Comparison of ENCODE assay signal across 7 mouse cellular contexts in genomic region chrX:72655789-72656188, GRCm38 (mm10). TPM values are rescaled to one million over a fixed set of nuclear protein-coding genes. Genes with fewer than 3 reads are reported as not detected.
DNase-seq lines count a peak whose midpoint lies in the region; ATAC-seq and TF ChIP-seq lines count a peak whose summit lies in the region.

No protein-coding gene starts in this region.

- no peak for ATAC-seq in lung, embryonic 16.5 days (ENCODE audit: low read depth)
- ATAC-seq in forebrain, postnatal 0 days: peak; percentile 85
- ATAC-seq in stomach, embryonic 15.5 days (ENCODE audit: insufficient read depth, low FRiP score, low read depth): no peak

- no peak for TF ChIP-seq CTCF in forebrain, postnatal 0 days (IDR thresholded peaks at IDR 0.05; ENCODE audit: low read depth)

- no peaks in the 10 kb centered on the region for H3K4me1 ChIP-seq in lung, embryonic 16.5 days (replicated peaks; ENCODE audit: control insufficient read depth, insufficient read depth, low read length)
- no peaks in the 10 kb centered on the region for H3K4me1 ChIP-seq in forebrain, postnatal 0 days (ENCODE audit: insufficient read depth)
- H3K4me1 ChIP-seq in stomach, embryonic 15.5 days: no peaks in the 10 kb centered on the region

- DNase-seq in lung, postnatal 36 days: no peak
- DNase-seq in forebrain, postnatal 0 days: peak; percentile 56
- peak; percentile 12 for DNase-seq in mesoderm, embryonic 11.5 days (ENCODE audit: low read depth, low spot score)
- DNase-seq in yolk sac, embryonic 10.5 days (ENCODE audit: low spot score): no peak
- no peak for DNase-seq in urinary bladder, postnatal 25 days (ENCODE audit: low spot score)

- H3K9ac ChIP-seq in lung, embryonic 16.5 days (ENCODE audit: low read length): no peak overlapping the region
- peak overlapping the region; percentile 43 for H3K9ac ChIP-seq in forebrain, postnatal 0 days
- H3K9ac ChIP-seq in stomach, embryonic 15.5 days: no peak overlapping the region

- H3K4me3 ChIP-seq in lung, embryonic 16.5 days (ENCODE audit: low read length): peak overlapping the region; percentile 18; the same call in 1 of the 2 replicates
- H3K4me3 ChIP-seq in forebrain, postnatal 0 days (ENCODE audit: low read depth, low read length): peak overlapping the region; percentile 36
- H3K4me3 ChIP-seq in stomach, embryonic 15.5 days (replicated peaks): peak overlapping the region; percentile 28

- H3K27ac ChIP-seq in lung, embryonic 16.5 days (ENCODE audit: low read length): no peak overlapping the region
- H3K27ac ChIP-seq in forebrain, postnatal 0 days (ENCODE audit: low read depth, low read length): peak overlapping the region; percentile 52; the same call in 1 of the 2 replicates
- H3K27ac ChIP-seq in stomach, embryonic 15.5 days: no peak overlapping the region

- H3K9me3 ChIP-seq in lung, embryonic 16.5 days (ENCODE audit: control insufficient read depth, low read length): no peaks in the 10 kb centered on the region
- no peaks in the 10 kb centered on the region for H3K9me3 ChIP-seq in forebrain, postnatal 0 days (ENCODE audit: low read length)
- H3K9me3 ChIP-seq in stomach, embryonic 15.5 days: no peaks in the 10 kb centered on the region

- H3K4me2 ChIP-seq in lung, embryonic 16.5 days (ENCODE audit: low read depth, low read length): peak overlapping the region; percentile 38
- H3K4me2 ChIP-seq in forebrain, postnatal 0 days (ENCODE audit: low read depth): peak overlapping the region; percentile 44
- H3K4me2 ChIP-seq in stomach, embryonic 15.5 days: peak overlapping the region; percentile 38

- 10% methylated on average over 10 of the region's 11 CpGs for WGBS in lung, embryonic 16.5 days
- WGBS in forebrain, postnatal 0 days: 19% methylated on average over 11 of the region's 11 CpGs
- 10% methylated on average over 8 of the region's 11 CpGs for WGBS in stomach, embryonic 15.5 days

- no peaks in the 10 kb centered on the region for H3K36me3 ChIP-seq in lung, embryonic 16.5 days (ENCODE audit: control insufficient read depth, insufficient read depth, low read length)
- H3K36me3 ChIP-seq in forebrain, postnatal 0 days (ENCODE audit: insufficient read depth): no peaks in the 10 kb centered on the region
- no peaks in the 10 kb centered on the region for H3K36me3 ChIP-seq in stomach, embryonic 15.5 days

- no peaks in the 10 kb centered on the region; the same call in 1 of the 2 replicates for H3K27me3 ChIP-seq in lung, embryonic 16.5 days (ENCODE audit: control insufficient read depth, insufficient read depth, low read depth, low read length)
- no peaks in the 10 kb centered on the region for H3K27me3 ChIP-seq in forebrain, postnatal 0 days (ENCODE audit: insufficient read depth, low read length)
- H3K27me3 ChIP-seq in stomach, embryonic 15.5 days (replicated peaks): no peaks in the 10 kb centered on the region

RNA-seq across cellular contexts. Expression of gene Gabra3, which starts 0.9 kb away (rescaled TPM):
- 1.4 and 1.7 TPM in 2 replicates for polyA plus RNA-seq in lung, embryonic 16.5 days (2015; fragmentation: Nextera tagmentation; extraction: Ambion mirVana)
- total RNA-seq in forebrain, postnatal 0 days (2014; rRNA removed): 39.3 and 49.5 TPM in 2 replicates
- 16.2 and 35.4 TPM in 2 replicates for polyA plus RNA-seq in forebrain, postnatal 0 days (2015; fragmentation: Nextera tagmentation; extraction: Ambion mirVana)
- polyA plus RNA-seq in stomach, embryonic 15.5 days (2015; fragmentation: Nextera tagmentation; extraction: Ambion mirVana): 2.9 and 3.1 TPM in 2 replicates

Comparison
In these comparisons a context has a peak if more than half of its experiments do, and no peak if none do; other contexts are left out.
1. DNase-seq: peak in forebrain, postnatal 0 days (single experiment) and mesoderm, embryonic 11.5 days (single experiment); none in lung, postnatal 36 days (single experiment), yolk sac, embryonic 10.5 days (single experiment) and urinary bladder, postnatal 25 days (single experiment).
2. Peak in every context shown above with its lines, with median percentiles within 50 percentile points of each other: H3K4me2 ChIP-seq and H3K4me3 ChIP-seq.